Mouse (Mus musculus) B cell, adult 2 months (primary cell): ENCODE data around the gene Ubald1.

ENCODE experiments used
- DNase-seq, 2 experiments: peaks; one replicate each; pipeline ENCODE4 v3.0.0; 2022

The Ubald1 gene

DNA sequence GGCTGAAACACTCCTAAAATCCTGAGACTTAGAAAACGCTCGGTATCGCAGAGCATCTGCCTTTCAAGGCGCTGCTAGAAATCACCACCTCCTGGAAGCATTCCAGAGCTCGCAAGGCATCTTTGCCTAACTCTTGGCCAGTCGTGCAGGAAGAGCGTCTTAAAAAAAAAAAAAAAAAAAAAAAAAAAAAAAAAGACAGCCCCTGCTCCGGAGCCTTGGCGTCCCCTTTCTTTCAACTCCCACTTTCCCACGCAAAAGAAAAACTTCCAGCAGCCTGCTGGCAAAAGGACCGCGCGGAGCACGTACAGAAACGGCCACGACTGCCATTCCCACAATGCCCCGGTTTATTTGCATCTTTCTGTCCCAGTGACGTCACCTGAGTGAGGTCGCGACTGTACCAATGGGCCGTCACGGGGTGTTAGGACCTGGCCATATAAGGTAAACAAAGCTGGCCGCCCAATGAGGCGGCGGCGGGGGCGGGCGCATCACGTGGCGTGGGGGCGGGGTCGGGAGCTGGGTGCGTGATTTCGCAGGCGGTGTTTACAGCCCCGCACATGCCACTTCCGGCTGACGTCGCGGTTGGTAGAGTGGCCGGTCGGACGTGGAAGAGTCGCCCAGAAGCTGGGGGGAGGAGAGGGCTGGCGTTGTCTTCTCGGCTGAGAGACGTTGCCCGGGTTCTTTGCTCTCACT lies at the start of gene Ubald1:
Gene Ubald1 (minus strand): TSS at position 180 of the 690 bp plus-strand sequence.
- peak; percentile 96 to 97 for DNase-seq

DNA sequence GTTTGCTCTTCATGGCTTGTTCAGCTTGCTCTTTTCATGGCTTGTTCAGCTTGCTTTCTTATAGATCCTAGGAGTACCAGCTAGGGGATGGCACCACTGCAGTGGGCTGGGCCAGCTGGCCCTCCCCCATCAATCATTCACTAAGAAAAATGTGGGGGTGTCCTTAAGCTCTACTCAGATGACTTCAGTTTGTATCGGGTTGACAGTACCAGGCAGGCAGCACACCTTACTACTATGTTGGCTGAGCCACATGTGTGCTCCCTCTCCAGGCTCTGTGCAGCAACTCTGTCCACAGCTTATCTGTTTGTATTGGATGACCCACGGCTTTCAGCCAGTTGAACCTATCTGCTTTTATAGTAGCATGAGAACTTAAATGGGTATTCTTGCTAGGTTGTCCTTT lies 48.4 kb upstream of the Ubald1 start:
- DNase-seq: no peak

DNA sequence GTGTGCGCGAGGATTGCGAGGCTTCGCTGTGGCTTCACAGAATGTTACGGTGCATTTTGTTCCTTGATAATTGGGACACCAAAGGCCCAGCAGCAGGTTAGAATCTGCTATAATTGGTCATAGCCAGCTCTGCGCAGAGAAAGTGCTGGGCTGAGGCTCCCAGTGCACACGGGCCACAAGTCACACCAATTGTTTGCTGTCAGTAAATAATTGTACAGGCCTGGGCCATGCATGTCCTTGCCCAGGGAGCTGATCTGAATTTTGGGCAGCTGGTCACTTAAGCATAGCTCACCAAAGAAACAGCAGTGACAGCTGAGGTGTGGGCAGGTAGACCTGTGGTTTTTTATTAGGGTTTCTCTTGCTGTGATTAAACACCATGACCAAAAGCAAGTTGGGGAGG lies 47.9 kb upstream of the Ubald1 start:
- DNase-seq: no peak

DNA sequence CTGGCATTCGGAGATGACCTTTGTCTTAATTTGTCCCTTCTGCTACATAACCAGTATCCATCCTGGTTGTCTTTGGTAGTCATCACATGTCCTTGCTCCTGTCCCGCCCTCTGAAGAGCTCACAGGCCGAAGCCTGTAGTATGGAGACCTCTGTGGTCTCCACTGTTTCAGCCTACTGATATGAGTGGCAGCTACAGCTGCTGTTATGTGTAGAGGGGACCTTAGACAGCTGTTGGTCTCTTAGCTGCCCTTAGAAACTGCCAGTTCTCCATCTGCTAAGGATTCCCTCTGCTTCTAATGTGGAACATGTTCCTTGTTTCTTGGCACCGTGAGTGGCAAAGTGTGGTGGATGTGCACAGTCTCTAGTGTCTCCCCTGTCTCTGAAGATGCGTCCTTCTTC lies 43.9 kb upstream of the Ubald1 start:
- no peak for DNase-seq

DNA sequence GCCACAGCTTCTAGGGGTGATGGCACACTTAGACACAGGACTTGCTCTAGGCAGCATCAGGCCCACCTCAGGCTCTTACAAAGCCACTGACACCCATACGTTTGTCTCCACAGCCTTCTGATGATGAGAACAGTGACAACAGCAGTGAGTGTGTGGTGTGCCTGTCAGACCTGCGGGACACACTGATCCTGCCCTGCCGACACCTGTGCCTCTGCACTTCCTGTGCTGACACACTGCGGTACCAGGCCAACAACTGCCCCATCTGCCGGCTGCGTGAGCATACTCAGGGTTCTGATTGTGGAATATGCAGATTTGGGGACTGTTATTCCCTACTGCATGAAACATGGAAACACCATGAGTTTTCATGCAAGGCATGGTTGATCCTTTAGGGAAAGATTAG lies 42.4 kb upstream of the Ubald1 start:
- DNase-seq: no peak

DNA sequence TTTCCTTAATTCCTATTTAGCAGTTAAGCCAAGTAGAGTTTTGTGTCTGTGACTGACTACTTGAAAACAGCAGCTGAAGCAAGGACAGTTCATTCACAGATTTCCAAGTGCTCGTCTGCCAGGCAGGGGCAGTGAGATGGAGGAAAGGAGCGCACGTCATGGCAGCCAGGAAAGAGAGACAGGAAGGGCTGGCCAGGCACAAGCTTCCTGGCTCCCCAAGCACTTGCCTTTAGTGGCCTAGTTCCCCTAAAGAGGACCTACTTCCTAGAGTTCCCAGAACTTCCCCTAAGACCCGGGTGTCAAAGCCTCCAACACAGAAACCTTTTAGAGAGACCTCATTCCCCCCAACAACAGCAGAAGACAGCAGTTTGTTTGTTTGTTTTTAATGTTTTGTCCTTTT lies 40.4 kb upstream of the Ubald1 start:
- no peak for DNase-seq

DNA sequence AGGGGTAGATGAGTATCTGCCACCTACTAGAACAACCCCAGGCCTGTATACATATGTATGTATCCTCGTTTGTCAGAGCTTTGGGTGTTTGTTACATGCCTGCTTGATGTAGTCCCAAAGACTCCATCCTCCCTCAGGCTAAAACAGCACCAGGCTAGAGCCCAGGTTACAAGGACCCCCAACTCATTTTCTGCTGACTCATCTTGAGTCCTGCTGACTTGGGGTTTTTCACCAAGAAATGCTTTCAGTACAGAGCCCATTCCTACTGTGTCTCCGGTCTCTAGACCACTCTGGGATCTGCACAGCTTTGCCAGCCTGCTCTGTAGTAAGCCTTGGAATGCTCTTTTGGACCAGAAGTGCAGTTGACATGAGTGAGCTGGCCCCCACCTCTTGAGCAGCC lies 36.5 kb upstream of the Ubald1 start:
- no peak for DNase-seq

DNA sequence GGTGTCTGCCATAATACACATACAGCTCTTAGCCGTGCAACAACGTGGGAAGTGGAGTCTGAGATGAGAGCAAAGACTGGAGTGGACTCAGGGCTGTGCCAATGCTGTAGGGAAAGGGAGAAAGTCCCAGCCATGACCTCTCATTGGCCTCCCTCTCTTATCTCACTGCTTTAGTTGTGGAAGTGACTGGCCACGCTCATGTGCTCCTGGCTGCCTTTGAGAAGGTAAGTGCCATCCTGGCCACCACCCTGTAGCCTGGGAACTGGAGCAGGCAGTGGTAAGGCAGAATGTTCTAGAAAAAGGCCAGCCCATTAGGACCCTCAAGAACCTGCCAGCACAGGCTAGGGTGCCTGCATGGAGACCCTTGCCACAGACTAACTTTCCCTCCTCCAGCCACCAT lies 35.8 kb upstream of the Ubald1 start:
- DNase-seq: no peak

DNA sequence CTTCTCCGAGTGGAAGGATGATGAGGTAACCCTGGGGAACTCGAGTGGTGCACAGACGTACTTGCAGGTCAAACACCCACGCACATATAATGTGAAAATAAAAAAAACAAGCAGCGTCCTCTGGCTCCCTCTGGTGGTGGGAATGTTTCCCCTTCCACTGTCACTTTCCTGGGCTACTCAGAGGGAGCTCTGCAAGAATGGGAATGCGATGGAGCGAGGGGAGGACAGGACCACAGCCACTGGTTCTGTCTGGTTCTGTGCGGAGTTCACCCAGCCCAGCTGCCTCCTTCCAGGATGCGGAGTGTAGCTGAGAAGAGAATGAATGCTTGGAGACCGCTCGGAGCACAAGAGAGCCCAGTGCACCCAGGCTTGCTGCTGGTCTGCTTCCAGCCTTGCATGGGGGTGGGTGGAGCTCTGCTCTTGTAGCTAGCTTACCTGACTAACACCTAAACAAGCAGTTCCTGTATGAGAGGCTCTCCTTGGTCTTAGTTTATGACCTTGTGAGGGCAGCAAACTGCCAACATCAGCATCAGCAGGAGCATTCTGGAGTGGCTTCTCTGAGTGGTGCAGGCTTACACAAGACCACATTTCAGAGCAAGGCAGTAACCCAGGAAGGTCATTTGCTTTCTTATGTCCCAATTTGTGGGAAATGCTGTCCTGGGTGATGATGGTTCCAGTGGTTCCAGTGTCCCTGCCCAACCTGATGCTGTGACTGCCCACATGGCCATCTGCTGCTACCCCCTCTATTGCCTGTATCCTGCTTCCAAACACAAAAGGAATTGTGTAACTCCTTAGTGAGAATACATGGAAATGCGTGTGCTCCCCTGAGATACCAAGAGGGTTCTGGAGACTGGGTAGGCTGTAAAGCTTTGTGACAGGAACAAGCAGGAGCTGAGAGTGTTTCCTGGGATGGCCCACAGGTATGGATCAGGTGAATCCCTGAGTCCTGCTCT lies 33.9 kb upstream of the Ubald1 start:
- peak; percentile 91 to 93 for DNase-seq

DNA sequence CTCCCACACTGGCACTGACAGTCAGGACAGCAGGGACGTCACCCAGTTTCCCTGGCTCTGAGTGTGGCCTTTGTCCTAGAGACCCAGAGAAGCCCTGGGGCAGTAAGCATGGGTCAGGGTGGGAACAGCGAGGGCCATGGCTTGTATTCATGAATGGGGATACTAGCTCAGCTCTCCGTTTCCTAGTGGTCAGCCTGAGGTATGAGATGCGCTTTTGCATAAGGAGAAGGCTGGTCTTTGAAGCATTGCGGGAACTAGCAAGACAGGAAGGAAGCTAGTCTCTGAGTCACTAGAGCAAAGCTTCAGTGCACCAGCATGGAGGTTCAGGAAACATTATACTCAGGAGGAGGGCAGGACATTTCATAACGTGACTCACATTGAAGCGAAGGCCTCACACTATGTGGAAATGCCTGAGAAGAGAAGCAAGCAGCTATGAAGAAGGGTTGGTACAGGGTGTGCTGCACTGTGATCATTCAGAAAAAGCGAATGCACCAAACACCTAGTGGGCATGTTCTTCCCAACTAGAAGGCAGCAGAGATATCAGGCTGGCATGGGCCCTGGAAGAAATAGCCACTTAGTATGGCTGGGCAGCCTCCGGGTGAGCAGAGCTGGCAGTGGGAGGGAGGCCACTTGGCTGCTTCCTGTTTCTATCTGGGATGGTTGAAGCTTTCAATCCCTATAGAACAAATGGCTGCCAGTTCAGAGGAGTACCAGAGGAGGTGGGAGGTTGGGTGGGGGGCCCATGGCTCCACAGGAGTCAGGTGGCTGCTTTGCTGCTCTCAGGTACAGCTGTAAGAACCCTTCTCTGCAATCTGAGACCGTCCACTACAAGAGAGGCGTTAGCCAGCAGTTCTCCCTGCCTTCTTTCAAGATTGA lies 33.0 kb upstream of the Ubald1 start:
- DNase-seq: peak; percentile 42 to 52

DNA sequence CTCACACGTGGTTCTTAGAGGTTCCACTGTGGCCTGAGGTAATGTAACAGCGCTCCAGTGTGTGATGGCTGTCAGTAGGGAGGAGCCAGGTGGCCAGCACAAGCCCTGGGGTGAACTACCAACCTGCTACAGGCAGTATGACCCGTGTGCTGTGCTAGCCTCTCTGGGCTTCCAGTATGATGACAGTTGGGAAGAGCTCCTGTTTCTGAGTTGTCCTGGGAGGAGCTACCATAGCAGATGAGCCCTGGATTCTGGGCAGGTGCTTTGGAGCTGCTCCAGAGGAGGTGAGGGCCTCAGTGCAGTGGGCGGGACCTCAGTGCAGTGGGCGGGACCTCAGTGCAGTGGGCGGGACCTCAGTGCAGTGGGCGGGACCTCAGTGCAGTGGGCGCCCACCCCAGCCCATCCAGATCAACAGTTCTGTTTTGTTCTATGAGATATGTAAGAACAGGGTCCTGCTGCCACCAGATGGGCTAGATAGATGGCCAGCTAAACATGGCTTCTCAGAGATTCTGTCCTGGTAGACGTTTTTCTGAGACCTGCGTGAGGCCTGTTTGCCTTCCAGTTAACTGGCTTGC lies 32.0 kb upstream of the Ubald1 start:
- peak in 1 of 2 experiments; percentile 25 for DNase-seq

DNA sequence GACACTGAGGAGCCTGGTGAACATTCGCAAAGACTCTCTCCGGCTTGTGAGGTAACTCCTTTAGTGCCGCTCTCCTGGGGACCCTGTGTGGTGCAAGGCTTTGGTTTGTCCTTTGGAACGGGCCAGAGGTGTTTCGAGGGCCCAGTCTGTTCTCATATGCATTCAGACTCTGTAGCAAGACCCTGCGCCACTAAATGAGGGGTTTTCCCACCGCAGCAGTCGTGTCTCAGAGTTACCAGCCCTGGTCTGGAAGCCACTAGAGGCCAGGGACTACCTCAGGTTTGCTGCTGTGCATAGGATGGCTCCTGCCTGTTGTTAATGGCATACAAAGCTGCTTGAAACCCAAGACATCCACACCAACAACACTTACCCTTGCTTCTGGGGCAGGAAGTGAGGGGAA lies 30.6 kb upstream of the Ubald1 start:
- DNase-seq: no peak

DNA sequence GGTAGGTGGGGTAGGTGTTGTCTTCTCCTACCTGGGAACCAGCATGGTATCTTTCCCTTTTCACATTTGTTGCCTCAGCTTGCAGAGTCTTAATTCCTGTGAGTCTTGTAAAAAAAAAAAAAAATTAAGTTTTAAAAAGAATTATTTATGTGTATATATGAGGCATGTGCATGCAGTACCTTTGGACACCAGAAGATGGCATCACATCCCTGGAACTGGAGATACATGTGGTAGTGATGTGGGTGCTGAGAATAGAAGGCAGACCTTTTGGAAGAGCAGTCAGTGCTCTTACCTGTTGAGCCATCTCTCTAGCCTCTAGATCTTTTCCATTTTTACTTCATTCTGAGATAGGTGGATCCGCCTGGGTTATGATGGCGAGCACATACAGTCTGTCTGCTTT lies 29.6 kb upstream of the Ubald1 start:
- peak; percentile 56 to 59 for DNase-seq

DNA sequence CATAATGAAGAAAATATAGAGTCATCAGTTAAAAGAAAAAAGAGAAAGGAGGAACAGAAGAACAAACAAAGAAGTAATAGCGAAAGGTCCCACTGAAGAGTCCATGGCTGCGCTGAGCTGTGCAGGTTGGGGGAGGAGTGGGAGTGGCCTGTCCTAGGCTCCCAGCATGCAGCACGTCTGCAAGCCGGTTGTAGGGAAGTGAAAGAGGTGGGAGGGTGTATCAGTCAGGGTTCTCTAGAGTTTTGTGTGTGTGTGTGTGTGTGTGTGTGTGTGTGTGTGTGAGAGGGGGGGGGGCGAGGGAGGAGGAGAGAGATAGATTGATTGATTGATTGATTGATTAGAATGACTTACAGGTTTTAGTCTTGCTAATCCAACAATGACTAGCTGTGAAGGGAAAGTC lies 27.9 kb upstream of the Ubald1 start:
- peak; percentile 75 to 79 for DNase-seq

DNA sequence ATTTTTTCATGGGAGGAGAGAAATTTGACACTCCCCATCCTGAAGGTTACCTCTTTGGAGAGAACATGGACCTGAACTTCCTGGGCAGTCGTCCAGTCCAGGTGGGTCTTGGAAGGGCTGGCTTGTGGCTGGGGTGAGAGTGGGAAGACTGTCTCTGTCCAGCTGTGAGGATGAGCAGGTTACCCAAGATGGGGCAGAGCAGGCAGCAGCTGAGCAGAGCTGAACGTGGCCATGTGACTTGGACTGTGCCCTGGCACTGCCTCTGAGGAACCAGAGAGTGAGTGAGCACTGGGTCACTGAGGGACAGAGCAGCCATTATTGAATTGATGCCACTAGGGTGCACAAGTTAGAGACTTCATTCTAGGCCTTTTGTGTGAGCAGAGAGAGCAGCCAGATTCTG lies 27.3 kb upstream of the Ubald1 start:
- no peak for DNase-seq

DNA sequence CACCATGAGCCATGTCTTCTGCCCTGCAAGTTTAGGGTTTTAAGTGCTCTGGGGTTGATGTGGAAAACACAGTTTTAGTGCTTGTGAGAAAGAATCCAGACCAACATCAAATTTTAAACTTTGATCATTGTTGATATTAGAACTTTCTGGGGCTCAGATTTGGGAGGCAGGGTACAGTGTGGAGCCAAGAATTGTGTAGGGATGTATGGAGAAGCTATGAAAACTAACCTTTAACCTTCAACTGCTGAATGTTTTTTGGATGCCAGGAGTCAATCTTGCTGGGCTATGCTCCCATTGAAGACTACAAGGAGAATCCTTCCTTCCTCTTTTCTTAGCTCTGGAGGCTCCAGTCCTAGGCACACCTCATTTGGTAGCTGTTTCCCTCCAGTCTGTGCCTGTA lies 26.4 kb upstream of the Ubald1 start:
- DNase-seq: no peak

DNA sequence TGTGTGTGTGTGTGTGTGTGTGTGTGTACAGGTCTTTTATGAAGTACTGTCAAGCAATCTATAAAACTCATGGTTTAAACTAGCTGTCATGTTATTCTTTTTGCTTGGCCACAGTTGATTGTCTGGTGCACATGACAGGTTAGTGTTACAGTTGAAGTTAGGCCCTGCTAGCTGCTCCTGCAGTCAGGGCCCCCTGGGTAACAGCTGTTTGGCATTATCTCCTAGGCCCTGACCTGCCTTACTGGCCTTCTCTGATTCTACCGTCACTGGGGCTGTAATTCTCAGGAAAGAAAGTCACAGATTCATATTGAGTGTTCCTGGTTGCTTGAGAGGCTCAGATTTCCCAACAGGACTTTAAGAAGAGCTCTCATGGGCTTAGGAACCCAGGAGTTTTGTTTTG lies 25.5 kb upstream of the Ubald1 start:
- no peak for DNase-seq

DNA sequence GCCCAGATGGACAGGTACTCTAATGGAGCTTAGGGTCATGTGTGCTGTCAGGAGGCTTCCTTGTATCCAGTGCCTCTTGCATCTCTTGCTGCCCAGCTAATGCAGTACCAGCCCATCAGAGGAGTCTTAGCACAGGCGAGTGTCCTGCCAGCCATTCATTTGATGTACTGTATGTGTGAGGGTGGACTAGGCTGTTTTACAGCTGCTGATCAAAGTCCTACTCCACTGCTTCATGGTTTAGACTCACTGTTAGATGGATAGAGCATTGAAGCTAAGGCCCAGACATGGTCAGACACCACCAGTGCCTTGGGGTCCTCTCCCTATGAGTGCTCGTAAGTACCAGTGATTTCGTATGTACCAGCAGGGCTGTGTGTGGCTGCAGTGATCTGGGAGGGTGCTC lies 24.8 kb upstream of the Ubald1 start:
- no peak for DNase-seq

DNA sequence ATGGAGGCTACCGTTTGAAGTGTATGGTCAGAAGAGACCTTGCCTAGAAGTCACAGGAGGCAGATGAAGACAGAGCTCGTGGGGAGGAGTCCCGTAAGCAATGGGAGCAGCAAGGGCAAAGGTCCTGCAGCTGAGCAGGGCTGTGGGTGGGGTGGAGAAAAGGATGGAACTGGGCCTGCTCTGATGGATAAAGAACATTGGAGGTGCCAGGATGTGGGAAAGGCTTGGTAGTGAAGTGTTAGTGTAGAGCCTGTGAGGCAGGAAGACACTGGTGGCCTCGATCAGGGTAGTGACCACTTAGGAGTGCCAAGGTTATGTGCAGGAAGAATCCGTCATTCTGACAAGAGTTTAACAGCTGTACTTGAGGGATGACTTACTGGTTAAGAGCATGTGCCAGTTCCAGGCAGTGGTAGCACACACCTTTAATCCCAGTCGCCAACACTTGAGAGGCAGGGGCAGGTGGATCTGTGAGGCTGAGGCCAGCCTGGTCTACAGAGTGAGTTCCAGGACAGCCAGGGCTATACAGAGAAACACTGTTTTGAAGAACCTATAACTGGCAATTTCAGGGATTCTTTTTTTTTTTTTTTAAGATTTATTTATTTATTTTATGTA lies 23.5 kb upstream of the Ubald1 start:
- no peak for DNase-seq

DNA sequence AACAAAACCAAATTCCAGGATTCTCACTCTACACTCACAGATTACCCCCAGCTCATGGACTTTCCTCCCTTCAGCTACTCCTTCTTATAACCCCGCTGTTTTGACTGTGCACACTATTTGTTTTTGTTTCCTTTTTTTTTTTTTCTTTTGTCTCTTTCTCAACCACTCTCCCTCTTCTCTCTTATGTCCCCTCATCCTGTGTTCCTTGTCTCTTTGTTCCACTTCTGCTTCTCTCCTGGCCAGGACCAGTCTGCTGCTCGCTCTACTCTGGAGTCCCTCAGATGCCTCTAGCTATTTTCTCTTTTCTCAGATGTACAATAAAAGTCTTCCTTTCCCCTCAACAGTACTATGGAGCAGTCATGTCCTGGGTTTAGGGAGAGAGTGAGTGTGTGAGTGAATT lies 22.3 kb upstream of the Ubald1 start:
- no peak for DNase-seq

DNA sequence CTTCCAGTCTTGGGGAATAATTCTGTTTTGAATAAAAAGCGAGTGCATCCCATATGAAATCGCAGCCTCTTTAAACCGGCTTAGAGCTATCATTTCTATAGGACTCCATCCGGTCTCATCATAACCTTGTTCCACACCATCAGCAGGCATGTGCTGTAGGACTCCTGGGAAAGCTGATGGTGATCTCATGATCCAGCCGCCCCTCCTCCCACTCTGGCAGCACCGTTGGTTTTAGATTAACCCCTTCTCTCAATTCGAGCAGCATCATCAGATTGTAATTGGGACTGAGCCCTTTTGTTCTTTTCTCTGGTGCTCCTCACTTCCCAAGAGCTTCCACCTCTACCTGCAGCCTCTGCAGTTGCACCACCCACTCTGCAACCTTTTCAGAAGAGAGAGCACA lies 21.1 kb upstream of the Ubald1 start:
- DNase-seq: no peak

DNA sequence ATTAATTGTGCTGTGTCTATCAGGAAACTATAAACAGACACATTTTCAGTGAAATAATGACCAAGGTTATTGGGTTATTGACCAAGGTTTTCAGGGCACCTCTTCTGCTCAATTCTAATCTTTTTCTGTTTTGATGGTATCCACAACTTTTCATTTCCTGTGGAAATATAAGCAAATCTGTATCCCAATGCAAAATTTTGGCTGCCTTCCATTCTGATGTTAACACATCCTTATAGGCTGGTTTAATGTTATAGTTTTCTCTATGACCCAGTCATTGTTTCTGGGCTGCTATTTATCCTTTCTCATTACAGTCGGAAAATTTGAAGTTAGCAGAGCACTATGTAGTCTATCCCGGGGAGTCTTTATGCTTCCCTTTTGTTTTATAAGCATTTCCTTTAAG lies 19.6 kb upstream of the Ubald1 start:
- no peak for DNase-seq
